24 mouse cellular contexts compared by ENCODE assay signal in the genomic region with DNA sequence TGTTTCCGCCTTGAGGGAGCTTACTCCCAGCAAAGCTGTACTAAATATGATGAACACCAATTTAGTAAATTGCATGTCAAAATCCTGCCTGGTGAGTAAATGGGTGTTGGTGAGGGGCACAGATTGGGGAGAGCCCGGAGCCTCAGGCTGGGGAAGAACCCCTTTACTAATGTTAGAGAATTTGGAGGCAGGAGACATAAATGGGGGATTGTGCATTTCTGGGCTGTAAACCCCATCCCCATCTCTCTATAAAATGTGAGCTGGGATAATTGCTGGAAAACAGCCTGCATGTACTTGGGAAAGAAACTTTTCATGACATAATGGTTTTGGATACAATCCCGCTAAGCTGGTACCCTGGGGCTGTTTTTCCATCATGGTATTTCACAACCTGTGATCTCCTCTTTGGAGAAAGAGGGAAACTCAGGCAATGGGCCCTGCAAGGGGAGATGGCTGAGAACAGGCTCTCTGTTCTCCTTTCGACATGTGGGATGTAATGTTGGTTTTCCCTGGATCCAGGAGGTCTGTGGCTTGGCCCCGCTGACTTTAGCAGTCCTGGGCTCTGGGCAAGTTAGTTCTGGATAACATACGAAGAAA.
DNase-seq lines count a peak whose midpoint lies in the region; ATAC-seq lines count a peak whose summit lies in the region.
"Had no signal": no experiment of that assay in that cellular context is flagged by ENCODE, and none has a peak within 500 bp of the region (broad histone marks: within the 10 kb centered on the region; RNA-seq: fewer than 3 reads in every experiment).

No protein-coding gene starts in this region.

- peaks cover 8% of the 10 kb centered on the region; the same call in 1 of the 2 replicates for H3K27me3 ChIP-seq in heart, embryonic 10.5 days (ENCODE audit: insufficient read depth, poor library complexity, severe bottlenecking)
- H3K27me3 ChIP-seq in embryonic facial prominence, embryonic 14.5 days (replicated peaks; ENCODE audit: control insufficient read depth, insufficient read depth, low read length), result no peaks in the 10 kb centered on the region
- no peaks in the 10 kb centered on the region for H3K27me3 ChIP-seq in limb, embryonic 15.5 days
- H3K27me3 ChIP-seq: embryonic facial prominence, embryonic 12.5 days; hindbrain, embryonic 12.5 days had no signal

- H3K9ac ChIP-seq in embryonic facial prominence, embryonic 14.5 days (ENCODE audit: low read depth, low read length), result no peak overlapping the region
- H3K9ac ChIP-seq in limb, embryonic 15.5 days, result no peak overlapping the region
- H3K9ac ChIP-seq: embryonic facial prominence, embryonic 12.5 days; hindbrain, embryonic 12.5 days had no signal

- H3K4me1 ChIP-seq in heart, embryonic 10.5 days, result peaks cover 4% of the 10 kb centered on the region; the same call in 1 of the 2 replicates
- no peaks in the 10 kb centered on the region for H3K4me1 ChIP-seq in embryonic facial prominence, embryonic 14.5 days (ENCODE audit: control insufficient read depth, insufficient read depth, low read length)
- peaks cover 21% of the 10 kb centered on the region for H3K4me1 ChIP-seq in limb, embryonic 15.5 days
- H3K4me1 ChIP-seq: embryonic facial prominence, embryonic 12.5 days; forebrain, embryonic 10.5 days; hindbrain, embryonic 12.5 days had no signal

- intact Hi-C loops in heart, postnatal 14 days (cut with DNase I), result no loop called here
- intact Hi-C loops in left cerebral cortex, postnatal 25 days (cut with DNase I), result no loop called here

- ATAC-seq in embryonic facial prominence, embryonic 14.5 days (ENCODE audit: low read depth), result peak; percentile 26; the same call in 1 of the 2 replicates
- peak; percentile 61; the same call in 1 of the 2 replicates for ATAC-seq in limb, embryonic 15.5 days (ENCODE audit: insufficient number of reproducible peaks, low FRiP score, low TSS enrichment, low read depth)
- ATAC-seq: forebrain, embryonic 14.5 days; hindbrain, embryonic 16.5 days; inflammation-experienced regulatory T-cells, adult 6 months; intestine, postnatal 0 days had no signal

- H3K4me2 ChIP-seq in embryonic facial prominence, embryonic 14.5 days (ENCODE audit: low read depth, low read length), result no peak overlapping the region
- H3K4me2 ChIP-seq in limb, embryonic 15.5 days, result no peak overlapping the region
- H3K4me2 ChIP-seq: embryonic facial prominence, embryonic 12.5 days; heart, embryonic 11.5 days; hindbrain, embryonic 12.5 days had no signal

- no peak overlapping the region for H3K4me3 ChIP-seq in heart, embryonic 10.5 days
- H3K4me3 ChIP-seq in embryonic facial prominence, embryonic 14.5 days (ENCODE audit: low read depth, low read length), result no peak overlapping the region
- H3K4me3 ChIP-seq in limb, embryonic 15.5 days, result no peak overlapping the region
- H3K4me3 ChIP-seq: embryonic facial prominence, embryonic 12.5 days; forebrain, embryonic 10.5 days; gastrocnemius, adult 2 months; hindbrain, embryonic 12.5 days had no signal

- no peaks in the 10 kb centered on the region for H3K36me3 ChIP-seq in heart, embryonic 10.5 days
- H3K36me3 ChIP-seq in embryonic facial prominence, embryonic 14.5 days (ENCODE audit: control insufficient read depth, insufficient read depth, low read length), result no peaks in the 10 kb centered on the region
- no peaks in the 10 kb centered on the region for H3K36me3 ChIP-seq in limb, embryonic 15.5 days
- H3K36me3 ChIP-seq: embryonic facial prominence, embryonic 12.5 days; forebrain, embryonic 10.5 days; hindbrain, embryonic 12.5 days had no signal

- H3K27ac ChIP-seq in heart, embryonic 10.5 days, result no peak overlapping the region
- H3K27ac ChIP-seq in embryonic facial prominence, embryonic 14.5 days (replicated peaks; ENCODE audit: low read depth, low read length), result no peak overlapping the region
- peak overlapping the region; percentile 69 for H3K27ac ChIP-seq in limb, embryonic 15.5 days
- H3K27ac ChIP-seq: embryonic facial prominence, embryonic 12.5 days; forebrain, embryonic 10.5 days; gastrocnemius, adult 2 months; hindbrain, embryonic 12.5 days had no signal

- peak; percentile 56 for DNase-seq in heart, embryonic 10.5 days (ENCODE audit: low spot score)
- DNase-seq in heart, postnatal 14 days, result no peak
- peak; percentile 40 for DNase-seq in NIH3T3 (ENCODE audit: low read depth)
- DNase-seq in embryonic facial prominence, embryonic 14.5 days (ENCODE audit: low spot score), result peak; percentile 56
- DNase-seq in left cerebral cortex, postnatal 25 days (ENCODE audit: low spot score in 2 of 2), result no peak
- no peak for DNase-seq in cerebellum, adult 9-11 months
- DNase-seq: adrenal gland, adult 2 months; adrenal gland, postnatal 25 days; cerebellum, adult 18-20 months; cerebellum, postnatal 10 days; embryo, embryonic 11 days; gastrocnemius, adult 2 months; gastrocnemius, postnatal 36 days; heart, adult 18-20 months; heart, postnatal 36 days had no signal

- WGBS in heart, embryonic 10.5 days, result 77% methylated on average over 6 of the region's 6 CpGs
- 61% methylated on average over 6 of the region's 6 CpGs for WGBS in embryonic facial prominence, embryonic 14.5 days
- 36% methylated on average over 6 of the region's 6 CpGs for WGBS in limb, embryonic 15.5 days

- no peaks in the 10 kb centered on the region for H3K9me3 ChIP-seq in heart, embryonic 10.5 days
- no peaks in the 10 kb centered on the region for H3K9me3 ChIP-seq in embryonic facial prominence, embryonic 14.5 days (ENCODE audit: control insufficient read depth, low read length)
- H3K9me3 ChIP-seq in limb, embryonic 15.5 days, result no peaks in the 10 kb centered on the region
- H3K9me3 ChIP-seq: embryonic facial prominence, embryonic 12.5 days; forebrain, embryonic 10.5 days; hindbrain, embryonic 12.5 days had no signal

Comparison
In these comparisons a context has a peak if more than half of its experiments do, and no peak if none do; other contexts are left out.
1. DNase-seq: peak in heart, embryonic 10.5 days (single experiment), NIH3T3 (single experiment) and embryonic facial prominence, embryonic 14.5 days (single experiment); none in heart, postnatal 14 days (0 of 2), left cerebral cortex, postnatal 25 days (0 of 2) and cerebellum, adult 9-11 months (single experiment).